Mouse (Mus musculus): Measurements from ENCODE around the gene Orc5.
"Not testable (repeated sequence)": the region's sequence is repeated elsewhere in the genome, so short reads cannot be mapped to it uniquely, and the experiment has no call there.

Orc5 gene

DNA sequence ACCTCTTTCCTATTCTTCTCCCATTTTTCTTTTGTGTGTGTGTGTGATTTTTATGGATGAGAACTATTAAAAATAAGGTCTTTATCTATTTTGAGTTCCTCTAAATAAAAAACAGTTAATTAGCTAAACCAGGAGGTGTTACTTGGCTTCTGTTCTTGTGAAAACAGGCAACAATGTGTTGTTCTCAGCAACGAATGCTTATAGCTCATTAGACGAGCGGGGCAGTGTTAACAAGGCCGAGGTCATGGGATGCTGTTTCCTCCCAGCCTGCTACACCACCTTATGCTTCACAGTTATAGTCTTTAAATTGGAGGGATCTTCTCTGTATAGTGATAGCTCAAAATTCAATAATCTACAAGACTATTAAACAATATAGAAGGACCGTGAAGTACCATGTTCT lies 17.7 kb downstream of the Orc5 start:
- no peak for DNase-seq

DNA sequence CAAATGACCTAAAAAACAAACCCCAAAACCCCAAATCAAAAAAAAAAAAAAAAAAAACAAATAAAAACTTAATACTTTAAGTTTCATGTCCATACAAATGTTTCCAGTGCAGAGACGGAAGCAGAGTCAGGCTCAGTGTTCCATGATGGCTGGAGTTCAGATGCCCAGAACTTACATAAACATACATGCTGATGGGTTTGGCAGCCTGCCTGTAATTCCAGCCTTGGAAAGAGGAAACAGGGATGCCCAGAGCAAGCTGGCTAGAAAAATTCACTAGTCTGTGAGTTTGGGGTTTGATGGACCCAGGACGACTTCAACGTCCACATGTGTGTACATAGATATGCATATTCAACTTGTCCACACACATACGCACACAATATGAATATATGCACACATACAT lies 27.6 kb downstream of the Orc5 start:
- no peak for DNase-seq

DNA sequence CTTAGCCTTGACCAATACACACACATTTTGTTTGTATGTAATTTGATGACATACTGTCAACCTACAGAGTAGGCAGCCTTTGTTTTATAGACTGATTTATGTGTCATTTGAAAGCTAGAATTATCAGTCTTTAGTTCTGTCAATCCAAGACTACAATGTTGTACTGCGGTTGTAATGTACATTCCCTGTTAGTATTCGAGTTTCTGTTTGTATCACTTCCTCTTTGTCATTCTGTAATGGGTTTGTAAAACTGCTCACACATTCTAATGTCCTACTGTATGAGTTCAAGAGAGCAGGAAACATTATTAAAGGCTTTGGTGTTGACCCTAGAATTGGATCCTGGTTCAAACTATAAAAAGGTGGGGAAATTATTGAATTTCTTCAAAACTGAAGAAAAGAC lies 30.5 kb downstream of the Orc5 start:
- DNase-seq: no peak

DNA sequence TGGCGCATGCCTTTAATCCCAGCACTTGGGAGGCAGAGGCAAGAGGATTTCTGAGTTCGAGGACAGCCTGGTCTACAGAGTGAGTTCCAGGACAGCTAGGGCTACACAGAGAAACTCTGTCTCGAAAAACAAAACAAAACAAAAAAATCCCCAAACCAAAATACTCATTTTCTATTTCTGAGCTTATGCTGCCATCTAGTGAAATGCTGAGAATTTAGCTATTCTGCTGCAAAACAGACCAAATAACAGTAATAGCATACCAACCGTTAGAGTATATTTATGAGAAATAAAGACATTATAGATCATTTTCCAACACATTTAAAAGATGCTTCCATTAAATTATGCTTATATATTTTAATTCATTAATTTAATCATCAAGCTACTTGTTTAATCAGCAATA lies 34.5 kb downstream of the Orc5 start:
- not testable (repeated sequence) for DNase-seq

DNA sequence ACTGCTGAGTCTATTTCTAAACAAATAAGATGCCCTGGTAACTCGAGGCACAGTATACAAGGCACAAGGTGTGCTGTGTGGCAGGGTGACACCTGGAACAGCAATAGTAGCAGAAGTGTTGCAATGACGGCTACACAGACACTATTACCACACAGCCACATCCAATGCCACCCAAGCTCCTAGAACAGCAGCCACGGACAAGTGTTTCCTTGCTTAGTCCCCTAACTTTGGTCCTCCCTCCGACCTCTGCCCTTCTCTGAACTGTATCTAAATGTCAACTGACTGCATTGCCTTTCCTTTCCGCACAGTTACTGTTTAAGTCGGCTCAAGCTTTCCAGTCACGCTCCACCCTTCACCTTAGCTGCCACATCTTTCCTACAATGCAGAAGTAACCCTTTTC lies 36.0 kb downstream of the Orc5 start:
- DNase-seq: not testable (repeated sequence)

DNA sequence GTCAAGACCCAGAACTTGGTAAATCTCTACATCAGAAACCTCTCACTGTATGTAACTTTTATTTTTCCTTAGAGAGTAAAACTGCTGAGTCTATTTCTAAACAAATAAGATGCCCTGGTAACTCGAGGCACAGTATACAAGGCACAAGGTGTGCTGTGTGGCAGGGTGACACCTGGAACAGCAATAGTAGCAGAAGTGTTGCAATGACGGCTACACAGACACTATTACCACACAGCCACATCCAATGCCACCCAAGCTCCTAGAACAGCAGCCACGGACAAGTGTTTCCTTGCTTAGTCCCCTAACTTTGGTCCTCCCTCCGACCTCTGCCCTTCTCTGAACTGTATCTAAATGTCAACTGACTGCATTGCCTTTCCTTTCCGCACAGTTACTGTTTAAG lies 37.6 kb downstream of the Orc5 start:
- DNase-seq: not testable (repeated sequence)

DNA sequence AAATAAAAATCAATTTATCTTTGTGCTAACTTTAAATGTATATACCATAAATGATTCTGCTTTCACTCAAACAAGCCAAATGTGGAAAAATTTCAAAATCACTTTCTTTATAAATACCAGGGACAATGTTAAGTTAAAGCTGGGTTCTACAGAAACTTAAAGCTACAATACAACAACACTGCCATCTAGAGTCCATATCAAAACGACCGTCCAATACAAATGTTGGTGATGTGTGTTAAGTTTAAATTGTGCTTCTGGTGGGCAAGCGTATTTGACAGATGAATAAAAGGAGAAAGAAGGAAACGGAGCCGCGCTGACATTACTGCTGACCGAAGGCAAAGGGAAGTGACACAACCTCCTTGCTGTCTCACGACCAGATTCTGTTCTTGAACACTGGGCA lies 38.4 kb downstream of the Orc5 start:
- no peak for DNase-seq

DNA sequence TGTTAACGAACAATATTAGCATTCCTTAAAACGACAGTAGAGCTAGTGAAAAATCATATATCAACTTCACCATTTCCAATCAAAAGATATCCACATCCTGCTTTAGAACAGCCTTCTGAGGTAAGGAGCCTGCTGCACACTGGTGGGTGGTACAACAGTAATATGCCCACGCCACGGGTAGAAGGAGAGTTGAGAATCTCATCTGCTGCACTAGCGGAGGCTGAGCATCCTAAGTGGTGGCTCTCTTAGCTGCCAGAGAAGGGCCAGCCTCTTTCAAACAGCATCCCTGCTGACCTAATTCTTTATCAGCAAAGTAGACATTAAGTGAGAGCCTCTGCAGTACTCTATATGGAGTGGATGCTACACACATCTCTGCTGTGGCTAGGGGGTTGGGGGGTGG lies 41.7 kb downstream of the Orc5 start:
- no peak for DNase-seq

DNA sequence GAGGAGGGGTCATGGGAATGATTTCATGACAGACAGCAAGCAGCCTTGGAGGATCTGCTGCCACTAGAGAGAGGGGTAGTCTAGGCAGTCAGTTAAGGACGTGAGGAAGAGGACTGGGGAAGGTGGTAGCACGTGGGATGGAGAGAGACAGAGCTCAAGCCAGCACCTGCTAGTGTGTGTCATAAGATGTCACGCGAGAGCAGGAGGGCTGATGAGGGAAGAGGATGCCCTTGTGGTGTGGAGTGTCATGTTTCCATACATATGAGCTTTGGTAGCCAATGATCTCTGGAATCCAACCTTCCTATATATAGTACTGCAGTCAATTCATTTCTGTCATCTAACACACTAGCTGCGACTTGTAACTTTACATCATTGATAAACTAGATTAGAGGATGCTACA lies 50.8 kb downstream of the Orc5 start:
- no peak for DNase-seq

DNA sequence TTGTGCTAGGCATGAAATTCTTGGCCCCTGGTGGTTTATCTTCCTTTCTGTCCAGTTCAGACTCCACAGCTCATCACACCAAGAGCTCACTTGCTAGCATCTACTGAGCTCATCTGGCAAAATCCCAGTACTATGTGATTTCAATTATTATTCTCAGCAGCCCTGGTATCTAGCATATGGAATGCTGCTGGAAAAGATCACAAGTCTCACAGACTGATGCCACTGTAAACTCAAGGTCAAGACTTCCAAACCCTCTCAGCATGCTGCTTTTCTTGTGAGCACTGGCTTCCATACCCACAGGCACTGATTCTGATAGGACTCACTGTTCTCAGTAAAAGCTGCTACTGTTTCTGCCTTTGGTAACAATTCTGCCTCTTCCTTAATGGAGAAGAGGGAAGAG lies 59.1 kb downstream of the Orc5 start:
- DNase-seq: no peak

DNA sequence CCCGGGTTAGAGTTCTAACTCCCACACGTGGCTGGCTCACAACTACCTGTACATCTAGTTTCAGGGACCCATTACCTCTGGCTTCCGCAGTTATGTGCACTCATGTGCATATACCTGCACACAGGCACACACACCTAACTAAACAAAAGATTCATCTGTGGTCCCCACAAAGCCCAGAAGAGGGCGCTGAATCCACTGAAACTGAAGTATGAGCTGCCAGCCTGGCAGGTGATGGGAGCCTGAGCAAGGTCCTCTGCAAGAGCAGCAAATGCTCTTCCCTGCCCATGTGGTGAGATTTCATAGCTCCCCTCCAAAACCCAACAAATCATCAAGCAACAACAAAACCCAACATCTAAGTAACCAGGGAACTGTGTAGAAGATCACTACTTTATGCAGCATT lies 61.1 kb downstream of the Orc5 start:
- no peak for DNase-seq

DNA sequence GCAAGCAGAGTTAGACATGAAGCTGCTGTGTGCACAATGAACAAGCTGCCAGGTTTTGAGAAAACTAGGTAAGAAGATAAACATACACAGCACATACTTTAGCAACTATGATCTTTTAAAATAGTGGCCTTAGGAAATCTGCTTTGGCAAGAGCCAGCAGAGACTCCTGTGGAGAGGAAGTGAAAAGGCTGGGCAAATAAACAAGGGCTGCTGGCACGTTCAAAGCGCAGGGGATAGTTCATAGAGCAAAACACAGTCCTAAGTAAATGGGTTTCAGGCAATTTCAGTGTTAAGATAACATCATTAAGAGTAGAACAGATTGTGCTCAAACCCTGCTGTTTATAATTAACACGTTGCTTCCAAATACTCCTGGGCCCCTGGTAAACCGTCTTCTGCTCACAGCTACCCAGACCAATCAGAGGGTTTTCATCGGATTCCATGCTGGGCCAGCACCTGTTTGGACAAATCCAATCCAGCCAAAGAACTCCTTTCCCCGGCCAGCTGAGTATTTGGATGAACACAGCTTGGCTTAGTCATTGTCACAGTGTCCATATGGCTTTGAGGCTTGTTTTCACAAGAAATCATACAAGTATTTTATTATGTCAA lies 63.5 kb downstream of the Orc5 start:
- DNase-seq: no peak

DNA sequence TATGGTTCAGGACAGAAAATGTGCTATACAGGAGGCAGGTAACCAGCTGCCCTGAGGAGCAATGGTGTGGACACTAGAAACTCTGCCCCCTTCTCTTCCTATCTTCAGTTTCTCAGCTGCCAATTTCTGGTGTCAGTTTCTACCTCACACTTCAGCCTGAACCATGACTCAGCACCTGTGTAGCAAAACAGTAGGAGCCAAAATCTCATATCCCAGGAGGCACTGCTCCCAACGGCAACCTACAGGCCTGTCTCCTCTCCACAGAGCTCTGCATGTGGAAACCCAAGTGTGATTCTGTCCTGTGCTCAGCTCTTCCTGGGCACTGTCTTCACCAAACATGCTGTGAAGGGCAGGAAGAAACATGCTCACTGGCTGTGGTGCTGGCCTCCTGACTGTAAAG lies 64.5 kb downstream of the Orc5 start:
- DNase-seq: no peak

DNA sequence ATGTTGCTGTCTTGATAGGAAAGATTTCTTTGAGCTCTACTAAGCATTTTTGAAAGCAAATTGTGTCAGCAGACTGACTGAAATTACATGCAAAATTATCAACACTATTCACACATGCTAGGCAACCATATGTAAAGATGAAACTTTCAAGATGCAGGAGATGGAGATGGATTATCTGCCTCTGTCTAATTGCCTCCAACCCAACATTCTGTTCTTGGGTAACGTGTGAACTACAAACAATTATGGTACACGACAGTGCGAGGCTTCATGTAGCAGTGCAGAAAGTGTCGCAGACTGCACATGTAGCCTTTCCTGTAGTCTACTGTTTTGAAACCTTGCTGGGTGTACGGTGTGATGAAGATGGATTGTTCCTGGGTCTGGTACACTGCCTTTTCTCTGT lies 67.7 kb downstream of the Orc5 start:
- no peak for DNase-seq

DNA sequence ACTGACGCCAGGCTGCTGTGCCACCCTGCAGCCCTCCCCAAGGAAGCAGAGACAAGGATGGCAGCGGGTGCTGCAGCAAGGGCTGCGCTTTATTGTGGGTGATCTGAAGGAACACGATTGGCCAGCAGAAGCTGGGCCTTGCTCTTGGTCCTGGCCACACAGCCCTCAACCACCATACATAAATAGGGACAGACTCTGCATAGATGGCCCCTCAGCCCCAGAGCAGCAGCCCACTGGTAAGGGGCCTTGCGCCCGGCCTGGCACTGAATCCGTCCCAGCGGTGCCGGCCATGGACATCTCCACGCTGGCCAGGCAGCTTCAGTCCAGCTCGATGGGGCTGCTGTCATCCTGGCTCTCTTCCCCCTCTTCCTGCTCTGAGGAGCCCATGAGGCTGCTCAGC lies 77.8 kb downstream of the Orc5 start:
- DNase-seq: not testable (repeated sequence)

DNA sequence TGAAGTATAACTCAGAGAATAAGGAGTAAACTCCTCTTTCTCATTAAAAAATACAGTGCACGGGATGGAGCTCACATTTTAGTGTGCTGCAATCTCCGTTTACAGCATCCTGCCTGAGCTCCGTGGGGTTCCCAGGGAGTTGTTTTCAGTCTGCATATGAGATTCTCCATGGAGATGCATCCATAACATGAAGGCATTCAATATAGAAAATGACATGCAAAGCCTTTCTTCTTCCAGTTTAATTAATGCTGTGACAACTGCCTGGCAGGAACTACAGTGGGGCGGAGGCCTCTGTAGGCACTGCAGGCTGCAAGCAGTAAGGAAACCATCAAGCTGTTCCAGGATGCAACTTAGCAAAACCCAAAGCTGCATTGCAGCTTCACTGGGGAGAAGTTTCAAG lies 79.0 kb downstream of the Orc5 start:
- DNase-seq: no peak

DNA sequence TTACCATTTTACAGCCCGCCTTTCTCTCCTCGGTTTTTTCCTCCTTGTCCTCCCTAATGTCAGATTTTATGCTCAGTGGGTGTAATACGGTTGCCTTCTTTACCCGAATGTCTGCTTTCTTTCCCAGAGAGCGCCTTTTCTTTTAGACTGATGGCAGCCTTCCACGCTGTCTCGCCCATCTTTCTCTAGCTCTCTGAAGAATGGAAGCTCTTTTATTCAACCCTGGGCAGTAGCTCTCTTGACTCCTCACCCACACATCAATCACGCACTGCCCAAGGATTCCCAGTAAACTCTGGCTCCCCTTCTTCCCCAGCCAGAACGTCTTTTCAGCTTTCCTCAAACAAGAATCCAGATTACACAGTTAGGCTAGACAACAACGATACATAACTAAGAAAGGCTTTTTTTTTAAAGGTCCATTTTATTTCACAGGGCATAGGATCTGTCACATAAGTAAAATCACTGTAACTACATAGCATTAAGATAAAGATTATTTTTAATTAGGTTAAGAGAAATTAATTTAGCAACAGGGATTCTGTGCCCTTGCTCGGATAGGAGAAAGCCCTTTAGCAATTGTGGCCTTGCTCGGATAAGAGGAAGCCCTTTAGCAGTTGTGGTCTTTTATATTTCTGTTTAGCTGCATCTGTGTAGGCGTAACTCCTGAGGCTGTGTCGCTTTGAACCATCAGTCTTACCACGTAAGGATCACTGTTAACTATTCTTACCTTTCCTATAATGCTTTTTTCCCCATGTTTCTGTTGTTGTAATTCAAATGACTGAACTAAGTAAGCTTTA lies 97.2 kb downstream of the Orc5 start:
- DNase-seq: no peak

DNA sequence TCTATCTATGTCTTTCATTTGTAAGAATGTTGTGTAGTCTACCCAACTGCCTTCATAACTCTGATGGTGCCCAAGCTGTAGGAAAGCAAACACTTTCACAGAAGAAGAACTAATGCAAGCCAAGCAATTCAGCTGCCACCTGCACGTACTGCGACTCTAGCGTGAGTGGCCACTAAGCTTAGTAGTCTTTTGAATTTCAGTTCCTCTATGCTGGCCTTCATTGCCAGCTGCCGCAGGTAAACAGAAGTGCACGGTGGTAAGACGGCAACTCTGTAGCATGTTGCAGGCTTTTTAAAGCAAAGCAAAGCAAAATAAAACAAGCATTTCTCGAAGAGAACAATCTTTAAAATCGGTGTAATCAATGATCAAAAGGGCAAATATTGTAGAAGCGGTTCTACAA lies 97.8 kb downstream of the Orc5 start:
- no peak for DNase-seq

DNA sequence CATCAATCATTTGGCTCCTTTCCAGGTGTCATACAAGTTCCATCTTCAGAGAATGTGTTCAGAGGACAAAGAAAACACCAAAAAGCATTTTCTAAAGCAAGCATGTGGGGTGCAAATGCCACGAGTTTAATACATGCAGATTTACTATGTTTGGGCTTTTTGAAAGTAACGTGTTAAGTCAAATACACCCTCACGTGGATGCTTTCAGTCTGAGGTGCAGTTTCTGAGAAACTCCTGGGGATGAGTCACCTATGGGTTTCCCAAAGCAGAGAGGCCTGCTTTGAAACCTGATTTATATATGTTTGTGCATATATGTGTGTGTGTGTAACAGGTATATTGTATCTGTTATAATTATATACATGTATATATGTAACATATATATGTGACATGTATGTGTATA lies 98.5 kb downstream of the Orc5 start:
- DNase-seq: no peak

DNA sequence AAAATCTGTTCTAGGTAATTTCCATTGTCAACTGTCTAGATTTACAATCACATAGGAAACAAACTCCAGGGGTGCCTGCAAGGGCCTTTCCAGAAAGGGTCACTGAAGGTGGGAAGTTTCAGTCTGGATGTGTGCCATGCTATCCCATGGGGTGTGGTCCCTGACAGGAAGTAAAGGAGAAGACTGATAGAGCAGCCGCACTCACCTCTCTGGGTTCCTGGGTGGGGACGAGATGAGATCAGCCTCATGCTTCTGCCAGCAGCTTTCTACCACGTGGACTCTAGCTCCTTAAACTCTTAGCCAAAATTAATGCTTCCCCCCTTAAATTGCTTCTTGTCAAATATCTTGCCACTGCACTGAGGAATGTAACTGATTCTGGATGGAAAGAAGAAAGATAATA lies 100.7 kb downstream of the Orc5 start:
- no peak for DNase-seq

All from kidney, postnatal 14 days (tissue).